Mouse (Mus musculus) embryonic facial prominence, embryonic 11.5 days (tissue): Measurements from ENCODE around the gene Ppcdc. TPM values are rescaled to one million over a fixed set of nuclear protein-coding genes. Genes with fewer than 3 reads are reported as not detected.

ENCODE experiments used
- ATAC-seq: fragments of 200-750 bp; cut with Nextera tagmentation; replicated peaks from 2 replicates; pipeline ENCODE4 v1.8.0; 2017; ENCODE audit warnings: low read depth; ENCODE audit not compliant: insufficient number of reproducible peaks, low FRiP score, low TSS enrichment
- DNase-seq: peaks from one replicate; pipeline ENCODE4 v3.0.0-alpha.2; 2015; ENCODE audit warnings: low spot score
- H3K27ac ChIP-seq: fragments of 300-500 bp; sonication (generic); replicated peaks from 2 replicates; pipeline ENCODE4 v1.5.1; 2014; ENCODE audit warnings: mild to moderate bottlenecking, low read depth, low read length, control low read depth
- H3K27me3 ChIP-seq: fragments of 300-500 bp; sonication (generic); 2 replicates; pipeline ENCODE4 v1.6.1; 2014; ENCODE audit warnings: mild to moderate bottlenecking, low read length, moderate library complexity, mixed read lengths; ENCODE audit not compliant: control insufficient read depth, insufficient read depth
- H3K36me3 ChIP-seq: fragments of 300-500 bp; sonication (generic); replicated peaks from 2 replicates; pipeline ENCODE4 v1.6.1; 2014; ENCODE audit warnings: low read depth, mild to moderate bottlenecking, low read length, moderate library complexity, mixed read lengths; ENCODE audit not compliant: control insufficient read depth, insufficient read depth
- H3K4me1 ChIP-seq: fragments of 300-500 bp; sonication (generic); 2 replicates; pipeline ENCODE4 v1.6.1; 2014; ENCODE audit warnings: low read length, mixed read lengths; ENCODE audit not compliant: control insufficient read depth, insufficient read depth
- H3K4me2 ChIP-seq: fragments of 300-500 bp; sonication (generic); 2 replicates; pipeline ENCODE4 v1.6.1; 2014; ENCODE audit warnings: low read depth, mild to moderate bottlenecking, control low read depth, low read length, moderate library complexity
- H3K4me3 ChIP-seq: fragments of 300-500 bp; sonication (generic); 2 replicates; pipeline ENCODE4 v1.5.1; 2014; ENCODE audit warnings: low read depth, low read length, control low read depth
- H3K9ac ChIP-seq: fragments of 300-500 bp; sonication (generic); replicated peaks from 2 replicates; pipeline ENCODE4 v1.6.1; 2014; ENCODE audit warnings: mild to moderate bottlenecking, control low read depth, low read length
- H3K9me3 ChIP-seq: fragments of 300-500 bp; sonication (generic); replicated peaks from 2 replicates; pipeline ENCODE4 v1.6.1; 2016; ENCODE audit warnings: mild to moderate bottlenecking, low read length, inconsistent platforms, mixed read lengths; ENCODE audit not compliant: control insufficient read depth
- WGBS: fragments of 180-500 bp; shearing (Covaris S2); extraction: QIAGEN DNeasy Blood & Tissue Kit; methylation state at CpG from one replicate; pipeline ENCODE4 v1.1.7; 2014; 5-methylcytosine and 5-hydroxymethylcytosine counted together
- polyA plus RNA-seq: library from polyadenylated mRNA; unstranded; fragments of >200 nt; fragmentation: Nextera tagmentation; extraction: Ambion mirVana; gene quantifications from 2 replicates; pipeline ENCODE4 v1.2.1, GENCODE M21; 2014

Gene Ppcdc
- polyA plus RNA-seq, 1 experiment from 2014 or later: 17.9 TPM

DNA sequence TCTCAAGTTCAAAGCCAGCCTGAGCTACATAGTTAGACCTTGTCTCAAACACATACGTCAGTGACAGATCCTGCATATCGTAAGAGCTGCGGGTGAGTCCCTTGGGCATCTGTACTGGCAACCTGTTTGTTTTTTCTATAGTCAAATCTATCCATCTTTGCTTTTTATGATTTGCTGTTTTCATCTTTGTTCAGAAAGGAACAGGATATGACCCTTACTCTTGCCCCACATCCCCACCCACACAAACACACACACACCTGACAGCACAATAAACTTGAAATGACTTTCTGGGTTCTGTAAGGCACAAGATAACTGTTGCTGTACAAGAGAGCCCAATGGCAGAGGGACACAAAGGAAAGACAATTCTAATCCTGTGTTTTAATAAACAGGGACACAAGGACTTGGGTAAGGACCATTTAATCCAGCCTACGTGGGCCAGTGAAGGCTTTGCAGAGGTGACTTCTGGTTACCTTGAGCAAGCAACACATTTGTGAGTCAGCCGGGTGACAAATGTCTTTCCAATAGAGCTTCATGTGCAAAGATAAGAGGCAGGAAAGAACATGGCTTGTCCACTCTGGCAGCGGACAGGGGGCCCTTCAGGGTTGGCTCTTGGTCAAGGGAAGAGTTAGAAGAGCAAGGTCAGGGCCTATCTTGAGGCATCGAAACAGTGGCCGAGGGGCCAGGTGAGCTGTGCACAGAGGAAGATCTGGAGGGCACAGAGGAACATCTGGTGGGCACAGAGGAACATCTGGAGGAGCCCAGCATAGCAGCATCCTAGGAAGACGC lies 32.6 kb downstream of the Ppcdc start:
- H3K36me3 ChIP-seq: no peaks in the 10 kb centered on the region
- no peak overlapping the region for H3K4me2 ChIP-seq
- no peak overlapping the region for H3K4me3 ChIP-seq
- ATAC-seq (no peak), DNase-seq (no peak)
- H3K9ac ChIP-seq: no peak overlapping the region
- WGBS: 89% methylated on average over 9 of the region's 9 CpGs
- H3K4me1 ChIP-seq: no peaks in the 10 kb centered on the region
- no peak overlapping the region for H3K27ac ChIP-seq
- H3K9me3 ChIP-seq: no peaks in the 10 kb centered on the region
- no peaks in the 10 kb centered on the region for H3K27me3 ChIP-seq

GRCm38 (mm10) chr9:57406395-57406794 lies 33.5 kb downstream of the Ppcdc start:
- Histone ChIP-seq H3K4me3 (no peak overlapping the region), H3K36me3 (no peaks in the 10 kb centered on the region), H3K27me3 (no peaks in the 10 kb centered on the region), H3K4me2 (no peak overlapping the region), H3K9me3 (no peaks in the 10 kb centered on the region), H3K4me1 (no peaks in the 10 kb centered on the region), H3K9ac (no peak overlapping the region), H3K27ac (no peak overlapping the region)
- no peak for DNase-seq
- no peak for ATAC-seq
- 82% methylated on average over 5 of the region's 5 CpGs for WGBS

DNA sequence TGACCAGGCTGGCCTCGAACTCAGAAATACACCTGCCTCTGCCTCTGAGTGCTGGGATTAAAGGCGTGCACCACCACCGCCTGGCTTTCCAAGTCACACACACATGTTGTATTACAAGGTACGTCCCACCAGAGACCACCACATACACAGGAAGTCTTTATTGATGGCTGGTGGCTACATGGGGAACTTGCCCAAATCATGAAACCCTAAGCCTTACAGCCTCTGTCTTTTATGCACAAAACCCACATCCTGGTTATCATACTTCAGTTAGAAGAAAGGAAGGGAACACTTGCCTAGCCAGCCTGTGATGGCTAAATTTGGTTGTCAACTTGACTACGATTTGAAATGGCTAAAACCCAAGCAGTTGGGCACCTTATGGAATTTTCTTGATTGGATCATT lies 35.9 kb downstream of the Ppcdc start:
- Histone ChIP-seq H3K9me3 (no peaks in the 10 kb centered on the region), H3K4me1 (no peaks in the 10 kb centered on the region), H3K4me3 (no peak overlapping the region), H3K4me2 (no peak overlapping the region), H3K27ac (no peak overlapping the region), H3K9ac (no peak overlapping the region), H3K36me3 (no peaks in the 10 kb centered on the region), H3K27me3 (no peaks in the 10 kb centered on the region)
- DNase-seq (no peak), ATAC-seq (no peak)
- 88% methylated on average over 5 of the region's 5 CpGs for WGBS

GRCm38 (mm10) chr9:57402318-57403251 lies 37.3 kb downstream of the Ppcdc start:
- 84% methylated on average over 15 of the region's 15 CpGs for WGBS
- H3K4me2 ChIP-seq: no peak overlapping the region

GRCm38 (mm10) chr9:57398773-57399172 lies 41.2 kb downstream of the Ppcdc start:
- no peaks in the 10 kb centered on the region for H3K9me3 ChIP-seq
- H3K4me3 ChIP-seq: no peak overlapping the region
- 95% methylated on average over 2 of the region's 2 CpGs for WGBS
- ATAC-seq (no peak), DNase-seq (no peak)
- H3K4me1 ChIP-seq: no peaks in the 10 kb centered on the region
- no peak overlapping the region for H3K9ac ChIP-seq
- no peak overlapping the region for H3K27ac ChIP-seq
- H3K4me2 ChIP-seq: no peak overlapping the region
- H3K27me3 ChIP-seq: no peaks in the 10 kb centered on the region
- no peaks in the 10 kb centered on the region for H3K36me3 ChIP-seq

More at GRCm38 (mm10) chr9:57402318-57403251, 37.3 kb downstream of the Ppcdc start:
- no peak overlapping the region for H3K4me3 ChIP-seq
- ATAC-seq (no peak), DNase-seq (no peak)
- H3K9me3 ChIP-seq: no peaks in the 10 kb centered on the region
- no peak overlapping the region for H3K9ac ChIP-seq
- no peaks in the 10 kb centered on the region for H3K27me3 ChIP-seq
- no peak overlapping the region for H3K27ac ChIP-seq
- H3K4me1 ChIP-seq: no peaks in the 10 kb centered on the region
- no peaks in the 10 kb centered on the region for H3K36me3 ChIP-seq

DNA sequence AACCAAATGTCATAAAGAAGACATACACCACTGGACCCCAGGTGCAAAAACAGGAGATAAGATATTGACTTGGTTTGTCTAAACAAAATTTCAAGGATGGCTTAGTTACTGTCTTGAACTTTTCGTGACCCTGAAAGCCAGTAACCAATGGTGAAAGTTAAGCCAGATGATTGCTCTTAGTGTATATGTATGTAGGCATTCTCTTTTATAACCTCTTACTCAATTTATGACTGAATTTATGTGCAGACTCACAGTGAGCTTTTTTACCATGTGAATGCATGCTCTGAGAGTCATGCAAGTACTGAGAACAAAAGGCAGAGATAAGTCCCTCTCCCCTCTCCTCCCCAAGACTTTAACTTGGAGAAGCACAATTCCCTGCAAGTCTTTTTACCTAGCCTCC lies 47.0 kb downstream of the Ppcdc start:
- ATAC-seq (no peak), DNase-seq (no peak)
- Histone ChIP-seq H3K4me2 (no peak overlapping the region), H3K9me3 (no peaks in the 10 kb centered on the region), H3K36me3 (no peaks in the 10 kb centered on the region), H3K27ac (no peak overlapping the region), H3K27me3 (no peaks in the 10 kb centered on the region), H3K4me1 (no peaks in the 10 kb centered on the region), H3K9ac (no peak overlapping the region), H3K4me3 (no peak overlapping the region)
- whole genome bisulfite sequencing: 96% methylated on average over 1 of the region's 1 CpGs

- ATAC-seq (no peak), DNase-seq (no peak)
- WGBS: 75% methylated on average over 3 of the region's 3 CpGs
These were observed 49.1 kb downstream of the Ppcdc start for GRCm38 (mm10) chr9:57390869-57391268.

DNA sequence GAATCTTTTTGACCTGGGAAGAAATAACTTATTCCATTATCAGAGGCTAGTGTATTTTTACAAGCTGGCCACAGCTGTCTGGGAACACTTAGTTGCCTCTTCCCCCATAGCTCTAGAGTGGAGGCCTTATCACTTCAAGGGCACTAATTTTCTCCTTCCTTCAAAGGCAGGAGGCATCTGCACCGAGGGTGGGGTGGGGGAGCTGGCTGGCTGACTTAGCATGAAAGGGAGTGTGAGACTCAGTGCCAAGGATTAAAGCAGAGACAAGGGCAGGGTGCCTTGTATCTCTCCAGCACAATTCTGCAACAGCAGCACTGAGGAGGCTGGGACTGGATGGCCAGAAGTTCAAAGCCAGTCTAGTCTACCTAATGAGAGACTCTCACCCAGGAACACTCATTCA lies 50.8 kb downstream of the Ppcdc start:
- no peak overlapping the region for H3K4me3 ChIP-seq
- 10% methylated on average over 1 of the region's 1 CpGs for WGBS
- H3K9ac ChIP-seq: no peak overlapping the region
- no peak overlapping the region for H3K4me2 ChIP-seq
- ATAC-seq (no peak), DNase-seq (no peak)
- no peaks in the 10 kb centered on the region for H3K4me1 ChIP-seq
- no peaks in the 10 kb centered on the region for H3K9me3 ChIP-seq
- no peaks in the 10 kb centered on the region for H3K27me3 ChIP-seq
- no peaks in the 10 kb centered on the region for H3K36me3 ChIP-seq
- H3K27ac ChIP-seq: no peak overlapping the region

More at GRCm38 (mm10) chr9:57390869-57391268, 49.1 kb downstream of the Ppcdc start:
- H3K4me1 ChIP-seq: no peaks in the 10 kb centered on the region
- H3K4me3 ChIP-seq: no peak overlapping the region
- H3K27me3 ChIP-seq: no peaks in the 10 kb centered on the region
- H3K36me3 ChIP-seq: no peaks in the 10 kb centered on the region
- no peak overlapping the region for H3K27ac ChIP-seq
- no peak overlapping the region for H3K4me2 ChIP-seq
- H3K9ac ChIP-seq: no peak overlapping the region
- H3K9me3 ChIP-seq: no peaks in the 10 kb centered on the region
